ENCODE assay signal across 8 mouse cellular contexts in the genomic region with DNA sequence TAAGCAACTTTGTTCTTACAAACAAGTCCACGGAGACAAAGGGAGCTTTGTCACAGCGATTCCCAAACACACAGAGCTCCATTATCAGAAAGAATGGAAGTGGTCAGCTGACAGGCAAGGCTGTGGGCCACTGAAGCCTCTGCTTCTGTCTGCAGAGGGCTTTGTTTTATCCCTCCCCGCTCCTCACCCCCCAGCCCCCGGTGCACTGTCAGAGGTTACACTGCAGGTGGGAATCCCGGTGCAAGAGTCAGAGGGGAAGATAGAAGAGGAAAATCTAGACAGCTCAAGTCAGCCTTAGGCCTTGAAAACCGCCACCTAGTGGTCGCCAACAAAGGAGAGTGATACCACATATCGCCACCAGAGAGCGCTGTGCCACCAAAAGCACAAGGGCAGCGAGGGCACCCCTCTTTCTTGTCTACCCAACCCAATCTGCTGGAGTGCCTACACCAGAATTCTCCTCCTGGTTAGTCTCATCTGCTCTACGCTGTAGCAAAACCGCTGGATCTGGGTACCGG. TPM values are rescaled to one million over a fixed set of nuclear protein-coding genes. Genes with fewer than 3 reads are reported as not detected.
A peak's percentile ranks its signal among the peaks of the same experiment; 100 is the strongest.
DNase-seq lines count a peak whose midpoint lies in the region; ATAC-seq lines count a peak whose summit lies in the region.

No protein-coding gene starts in this region.

- H3K4me2 ChIP-seq in forebrain, embryonic 16.5 days (ENCODE audit: low read length): no peak overlapping the region

- H3K36me3 ChIP-seq in forebrain, embryonic 16.5 days (ENCODE audit: control insufficient read depth, insufficient read depth): no peaks in the 10 kb centered on the region
- no peaks in the 10 kb centered on the region for H3K36me3 ChIP-seq in hindbrain, embryonic 10.5 days

- peaks cover 4% of the 10 kb centered on the region; the same call in 1 of the 2 replicates for H3K4me1 ChIP-seq in forebrain, embryonic 16.5 days (replicated peaks; ENCODE audit: control insufficient read depth, insufficient read depth, low read length)
- peaks cover 38% of the 10 kb centered on the region for H3K4me1 ChIP-seq in hindbrain, embryonic 10.5 days (replicated peaks)

- H3K9ac ChIP-seq in forebrain, embryonic 16.5 days (replicated peaks; ENCODE audit: low read depth, low read length): no peak overlapping the region

- no peak overlapping the region for H3K4me3 ChIP-seq in forebrain, embryonic 16.5 days (replicated peaks; ENCODE audit: low read length)
- peak overlapping the region; percentile 12 for H3K4me3 ChIP-seq in hindbrain, embryonic 10.5 days

- H3K9me3 ChIP-seq in forebrain, embryonic 16.5 days (ENCODE audit: control insufficient read depth, low read length): no peaks in the 10 kb centered on the region
- no peaks in the 10 kb centered on the region for H3K9me3 ChIP-seq in hindbrain, embryonic 10.5 days

- no peaks in the 10 kb centered on the region for H3K27me3 ChIP-seq in forebrain, embryonic 16.5 days (replicated peaks; ENCODE audit: control insufficient read depth, insufficient read depth, low read length)
- peaks cover 27% of the 10 kb centered on the region for H3K27me3 ChIP-seq in hindbrain, embryonic 10.5 days (ENCODE audit: insufficient read depth, poor library complexity, severe bottlenecking)

- 6% methylated on average over 13 of the region's 13 CpGs for WGBS in forebrain, embryonic 16.5 days
- WGBS in hindbrain, embryonic 10.5 days: 6% methylated on average over 13 of the region's 13 CpGs

- peak; percentile 68 for ATAC-seq in forebrain, embryonic 16.5 days

- DNase-seq in MEL-GATA-1-ER (ENCODE audit: extremely low read depth, low read depth): peak; percentile 93
- DNase-seq in cerebellum, adult 18-20 months: peak; percentile 74 to 91
- DNase-seq in hindbrain, embryonic 10.5 days (ENCODE audit: low spot score): peak; percentile 93
- DNase-seq in layer of hippocampus, postnatal 10 days (ENCODE audit: low spot score in 2 of 2): peak; percentile 97
- DNase-seq in lung, postnatal 10 days: peak; percentile 90
- DNase-seq in ovary, postnatal 14 days (ENCODE audit: low spot score): peak; percentile 93
- DNase-seq in thymus, postnatal 0 days (ENCODE audit: low spot score): peak; percentile 83

- H3K27ac ChIP-seq in forebrain, embryonic 16.5 days (ENCODE audit: low read length): peak overlapping the region; percentile 3; the same call in 1 of the 2 replicates
- H3K27ac ChIP-seq in hindbrain, embryonic 10.5 days: peak overlapping the region; percentile 87

RNA-seq across cellular contexts. Expression of gene Tmem179, which starts 35.4 kb away (rescaled TPM):
- polyA plus RNA-seq in forebrain, embryonic 16.5 days (2015; fragmentation: Nextera tagmentation; extraction: Ambion mirVana): 49.7 and 71.7 TPM in 2 replicates
- 2.9 and 7.2 TPM in 2 replicates for polyA plus RNA-seq in hindbrain, embryonic 10.5 days (2016; fragmentation: Nextera tagmentation; extraction: Ambion mirVana)
- total RNA-seq in layer of hippocampus, postnatal 10 days (2021): 100 to 1,000 TPM; 108 to 118 TPM
- 0.08 and 0.18 TPM in 2 replicates for polyA plus RNA-seq in thymus, postnatal 0 days (2015; fragmentation: Nextera tagmentation; extraction: Ambion mirVana)

RNA-seq across cellular contexts. Expression of gene Inf2, which starts 36.7 kb away (rescaled TPM):
- polyA plus RNA-seq in forebrain, embryonic 16.5 days (2015; fragmentation: Nextera tagmentation; extraction: Ambion mirVana): 2.6 TPM in 2 replicates
- 1.5 and 1.8 TPM in 2 replicates for polyA plus RNA-seq in hindbrain, embryonic 10.5 days (2016; fragmentation: Nextera tagmentation; extraction: Ambion mirVana)
- 10 to 100 TPM; 80.9 to 91.4 TPM for total RNA-seq in layer of hippocampus, postnatal 10 days (2021)
- polyA plus RNA-seq in thymus, postnatal 0 days (2015; fragmentation: Nextera tagmentation; extraction: Ambion mirVana): 2.2 and 3.1 TPM in 2 replicates
